Mouse (Mus musculus): ENCODE measurements around the gene Ddah1.

The Ddah1 gene

DNA sequence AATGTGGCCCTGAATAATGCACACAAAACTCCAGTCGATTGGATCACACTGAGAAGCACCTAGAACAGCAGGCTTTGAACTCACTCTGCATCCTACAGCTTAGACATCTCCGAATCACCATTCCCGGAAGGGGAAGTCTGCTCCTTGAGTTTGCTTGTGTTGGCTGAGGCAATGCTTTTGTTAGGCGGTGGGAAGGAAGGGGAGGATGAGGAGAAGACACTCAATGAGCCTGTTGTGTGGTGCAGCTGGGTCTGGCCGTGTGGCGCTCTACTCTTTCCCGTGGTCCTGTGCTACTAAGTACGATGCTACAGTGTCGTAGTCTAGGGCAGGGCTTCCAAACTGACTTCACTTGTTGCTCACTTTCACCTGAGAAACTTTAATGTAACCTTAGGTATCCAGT lies 28.8 kb downstream of the Ddah1 start:
- Histone ChIP-seq H3K9me3 (ENCODE audit: low read length) (peaks cover 4% of the 10 kb centered on the region; the same call in 1 of the 2 replicates), H3K4me1 (replicated peaks; ENCODE audit: low read depth, low read length) (no peaks in the 10 kb centered on the region), H3K4me3 (replicated peaks; ENCODE audit: low read length) (no peak overlapping the region), H3K27me3 (ENCODE audit: insufficient read depth, low read length) (no peaks in the 10 kb centered on the region), H3K36me3 (ENCODE audit: insufficient read depth, low read length) (no peaks in the 10 kb centered on the region)
- TF ChIP-seq CTCF (conservative IDR thresholded peaks at IDR 0.05; ENCODE audit: low read length) (no peak), POU5F1 (IDR thresholded peaks at IDR 0.05; ENCODE audit: borderline replicate concordance, low read length) (no peak), NANOG (IDR thresholded peaks at IDR 0.05; ENCODE audit: borderline replicate concordance, low read length) (no peak)

GRCm38 (mm10) chr3:145789114-145789513 lies 30.6 kb downstream of the Ddah1 start:
- Histone ChIP-seq H3K27me3 (ENCODE audit: insufficient read depth, low read length) (no peaks in the 10 kb centered on the region), H3K36me3 (ENCODE audit: insufficient read depth, low read length) (no peaks in the 10 kb centered on the region), H3K4me1 (replicated peaks; ENCODE audit: low read depth, low read length) (no peaks in the 10 kb centered on the region), H3K9me3 (ENCODE audit: low read length) (no peaks in the 10 kb centered on the region), H3K4me3 (replicated peaks; ENCODE audit: low read length) (no peak overlapping the region)
- TF ChIP-seq NANOG (IDR thresholded peaks at IDR 0.05; ENCODE audit: borderline replicate concordance, low read length) (no peak), CTCF (conservative IDR thresholded peaks at IDR 0.05; ENCODE audit: low read length) (no peak), POU5F1 (IDR thresholded peaks at IDR 0.05; ENCODE audit: borderline replicate concordance, low read length) (no peak)

DNA sequence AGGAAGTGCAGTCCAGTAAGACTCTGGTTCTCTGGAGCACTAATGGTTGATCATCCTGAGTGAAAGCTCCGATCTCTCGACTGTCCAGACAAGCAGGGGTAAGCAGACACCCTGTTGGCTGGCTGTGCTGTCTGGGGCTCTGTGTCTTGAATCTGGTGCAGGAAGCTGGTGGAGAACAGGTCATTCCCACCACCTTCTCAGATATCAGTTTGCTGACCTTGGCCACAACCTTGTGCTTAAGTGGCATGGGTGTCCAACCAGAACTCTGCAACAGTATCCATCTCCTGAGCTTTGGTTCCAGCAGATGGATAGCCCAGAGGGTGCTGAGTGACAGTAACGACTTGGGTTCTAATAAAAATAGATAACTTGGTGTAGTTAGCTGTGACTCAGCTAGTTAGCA lies 31.8 kb downstream of the Ddah1 start:
- TF ChIP-seq POU5F1 (IDR thresholded peaks at IDR 0.05; ENCODE audit: borderline replicate concordance, low read length) (no peak), NANOG (IDR thresholded peaks at IDR 0.05; ENCODE audit: borderline replicate concordance, low read length) (no peak), CTCF (conservative IDR thresholded peaks at IDR 0.05; ENCODE audit: low read length) (no peak)
- Histone ChIP-seq H3K36me3 (ENCODE audit: insufficient read depth, low read length) (no peaks in the 10 kb centered on the region), H3K27me3 (ENCODE audit: insufficient read depth, low read length) (no peaks in the 10 kb centered on the region), H3K4me1 (replicated peaks; ENCODE audit: low read depth, low read length) (no peaks in the 10 kb centered on the region), H3K4me3 (replicated peaks; ENCODE audit: low read length) (no peak overlapping the region), H3K9me3 (ENCODE audit: low read length) (no peaks in the 10 kb centered on the region)

DNA sequence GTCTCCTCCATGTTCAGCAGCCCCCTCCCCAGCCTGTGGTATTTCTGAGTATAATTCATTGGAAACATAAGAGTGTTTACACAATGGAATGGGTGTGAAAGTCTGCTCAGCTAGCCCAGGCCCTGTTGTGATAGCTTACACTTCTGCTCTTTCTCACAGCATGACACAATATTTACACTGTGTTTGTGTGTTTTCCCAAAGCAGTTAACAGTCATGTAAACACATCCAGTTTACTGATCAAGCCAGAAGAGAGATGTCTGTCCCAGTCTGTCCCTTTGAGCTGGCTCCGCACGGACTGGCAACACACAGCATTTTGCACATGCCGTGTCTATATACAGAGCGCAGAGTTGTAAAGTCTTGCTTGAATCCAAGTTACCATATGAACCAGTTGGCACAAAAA lies 32.2 kb downstream of the Ddah1 start:
- H3K27me3 ChIP-seq (ENCODE audit: insufficient read depth, low read length): no peaks in the 10 kb centered on the region
- H3K4me1 ChIP-seq (replicated peaks; ENCODE audit: low read depth, low read length): no peaks in the 10 kb centered on the region
- H3K4me3 ChIP-seq (replicated peaks; ENCODE audit: low read length): no peak overlapping the region
- TF ChIP-seq POU5F1 (IDR thresholded peaks at IDR 0.05; ENCODE audit: borderline replicate concordance, low read length) (no peak), NANOG (IDR thresholded peaks at IDR 0.05; ENCODE audit: borderline replicate concordance, low read length) (no peak), CTCF (conservative IDR thresholded peaks at IDR 0.05; ENCODE audit: low read length) (no peak)
- no peaks in the 10 kb centered on the region for H3K36me3 ChIP-seq (ENCODE audit: insufficient read depth, low read length)
- H3K9me3 ChIP-seq (ENCODE audit: low read length): no peaks in the 10 kb centered on the region

GRCm38 (mm10) chr3:145794355-145794754 lies 35.9 kb downstream of the Ddah1 start:
- TF ChIP-seq POU5F1 (IDR thresholded peaks at IDR 0.05; ENCODE audit: borderline replicate concordance, low read length) (no peak), NANOG (IDR thresholded peaks at IDR 0.05; ENCODE audit: borderline replicate concordance, low read length) (no peak), CTCF (conservative IDR thresholded peaks at IDR 0.05; ENCODE audit: low read length) (no peak)
- Histone ChIP-seq H3K27me3 (ENCODE audit: insufficient read depth, low read length) (no peaks in the 10 kb centered on the region), H3K4me1 (replicated peaks; ENCODE audit: low read depth, low read length) (no peaks in the 10 kb centered on the region), H3K9me3 (ENCODE audit: low read length) (peaks cover 8% of the 10 kb centered on the region; the same call in 1 of the 2 replicates), H3K36me3 (ENCODE audit: insufficient read depth, low read length) (no peaks in the 10 kb centered on the region; the same call in 1 of the 2 replicates), H3K4me3 (replicated peaks; ENCODE audit: low read length) (no peak overlapping the region)

DNA sequence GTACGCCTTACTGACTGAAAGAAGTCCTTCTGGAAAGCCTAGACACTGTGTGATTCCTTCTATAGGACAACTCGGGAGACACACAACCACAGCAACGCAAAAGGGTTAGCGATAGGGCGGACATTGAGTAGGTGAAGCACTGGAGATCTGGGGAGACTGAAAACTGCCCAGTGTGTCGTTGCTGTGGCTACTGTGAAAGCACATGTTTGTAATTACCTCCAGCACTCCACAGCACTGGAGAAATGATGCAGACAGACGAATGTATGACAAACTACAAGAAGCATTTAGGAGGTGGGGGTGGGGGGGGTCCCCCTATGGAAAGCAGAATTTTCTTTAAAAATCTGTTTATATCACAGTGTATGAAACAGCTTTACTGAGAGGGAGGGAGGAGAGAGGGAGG lies 37.4 kb downstream of the Ddah1 start:
- H3K4me1 ChIP-seq (replicated peaks; ENCODE audit: low read depth, low read length): no peaks in the 10 kb centered on the region
- H3K4me3 ChIP-seq (replicated peaks; ENCODE audit: low read length): no peak overlapping the region
- TF ChIP-seq NANOG (IDR thresholded peaks at IDR 0.05; ENCODE audit: borderline replicate concordance, low read length) (no peak), POU5F1 (IDR thresholded peaks at IDR 0.05; ENCODE audit: borderline replicate concordance, low read length) (no peak), CTCF (conservative IDR thresholded peaks at IDR 0.05; ENCODE audit: low read length) (no peak)
- H3K36me3 ChIP-seq (ENCODE audit: insufficient read depth, low read length): no peaks in the 10 kb centered on the region; the same call in 1 of the 2 replicates
- peaks cover 8% of the 10 kb centered on the region; the same call in 1 of the 2 replicates for H3K9me3 ChIP-seq (ENCODE audit: low read length)
- H3K27me3 ChIP-seq (ENCODE audit: insufficient read depth, low read length): no peaks in the 10 kb centered on the region

DNA sequence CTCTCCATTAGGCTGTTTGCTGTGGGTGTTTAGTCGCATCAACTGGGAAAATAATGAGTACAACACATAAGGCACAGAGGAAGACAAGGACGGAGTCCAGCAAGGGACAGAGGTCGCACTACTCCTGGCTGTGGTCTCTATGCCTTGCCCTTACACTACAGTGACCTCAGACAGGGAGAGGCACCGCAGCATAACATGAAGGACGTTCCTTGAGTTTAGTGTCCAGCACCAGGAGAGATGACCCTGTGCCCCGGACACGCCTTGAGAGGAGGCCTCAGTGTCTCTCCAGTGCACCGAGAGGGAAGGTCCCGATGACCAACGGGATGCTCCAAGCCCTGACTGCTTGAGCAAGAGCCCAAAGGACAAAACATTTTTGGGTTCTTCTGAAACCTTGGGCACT lies 39.6 kb downstream of the Ddah1 start:
- Histone ChIP-seq H3K4me1 (replicated peaks; ENCODE audit: low read depth, low read length) (no peaks in the 10 kb centered on the region), H3K9me3 (ENCODE audit: low read length) (peaks cover 8% of the 10 kb centered on the region; the same call in 1 of the 2 replicates), H3K36me3 (ENCODE audit: insufficient read depth, low read length) (no peaks in the 10 kb centered on the region; the same call in 1 of the 2 replicates), H3K4me3 (replicated peaks; ENCODE audit: low read length) (no peak overlapping the region), H3K27me3 (ENCODE audit: insufficient read depth, low read length) (no peaks in the 10 kb centered on the region)
- TF ChIP-seq CTCF (conservative IDR thresholded peaks at IDR 0.05; ENCODE audit: low read length) (no peak), NANOG (IDR thresholded peaks at IDR 0.05; ENCODE audit: borderline replicate concordance, low read length) (no peak), POU5F1 (IDR thresholded peaks at IDR 0.05; ENCODE audit: borderline replicate concordance, low read length) (no peak)

- Histone ChIP-seq H3K9me3 (ENCODE audit: low read length) (peaks cover 8% of the 10 kb centered on the region; the same call in 1 of the 2 replicates), H3K36me3 (ENCODE audit: insufficient read depth, low read length) (no peaks in the 10 kb centered on the region; the same call in 1 of the 2 replicates), H3K4me3 (replicated peaks; ENCODE audit: low read length) (no peak overlapping the region), H3K4me1 (replicated peaks; ENCODE audit: low read depth, low read length) (no peaks in the 10 kb centered on the region), H3K27me3 (ENCODE audit: insufficient read depth, low read length) (no peaks in the 10 kb centered on the region)
- TF ChIP-seq NANOG (IDR thresholded peaks at IDR 0.05; ENCODE audit: borderline replicate concordance, low read length) (no peak), CTCF (conservative IDR thresholded peaks at IDR 0.05; ENCODE audit: low read length) (no peak), POU5F1 (IDR thresholded peaks at IDR 0.05; ENCODE audit: borderline replicate concordance, low read length) (no peak)
Observed at GRCm38 (mm10) chr3:145798751-145799188, 40.3 kb downstream of the Ddah1 start.

GRCm38 (mm10) chr3:145799365-145799764 lies 40.9 kb downstream of the Ddah1 start:
- TF ChIP-seq CTCF (conservative IDR thresholded peaks at IDR 0.05; ENCODE audit: low read length) (no peak), POU5F1 (IDR thresholded peaks at IDR 0.05; ENCODE audit: borderline replicate concordance, low read length) (no peak), NANOG (IDR thresholded peaks at IDR 0.05; ENCODE audit: borderline replicate concordance, low read length) (no peak)
- no peaks in the 10 kb centered on the region for H3K4me1 ChIP-seq (replicated peaks; ENCODE audit: low read depth, low read length)

More at GRCm38 (mm10) chr3:145799365-145799764, 40.9 kb downstream of the Ddah1 start:
- Histone ChIP-seq H3K9me3 (ENCODE audit: low read length) (peaks cover 8% of the 10 kb centered on the region; the same call in 1 of the 2 replicates), H3K4me3 (replicated peaks; ENCODE audit: low read length) (no peak overlapping the region), H3K36me3 (ENCODE audit: insufficient read depth, low read length) (no peaks in the 10 kb centered on the region; the same call in 1 of the 2 replicates), H3K27me3 (ENCODE audit: insufficient read depth, low read length) (no peaks in the 10 kb centered on the region)
